Mouse (Mus musculus) ES-Bruce4 (cell line): ENCODE results near the gene Gpr132.

ENCODE experiments used
- CTCF ChIP-seq: IDR thresholded peaks from one replicate; pipeline ENCODE4 v1.8.1; 2011; ENCODE audit warnings: low read depth, low read length
- POLR2A ChIP-seq: IDR thresholded peaks from one replicate; pipeline ENCODE4 v1.8.1; 2011; ENCODE audit warnings: low read length; ENCODE audit not compliant: insufficient read depth

DNA sequence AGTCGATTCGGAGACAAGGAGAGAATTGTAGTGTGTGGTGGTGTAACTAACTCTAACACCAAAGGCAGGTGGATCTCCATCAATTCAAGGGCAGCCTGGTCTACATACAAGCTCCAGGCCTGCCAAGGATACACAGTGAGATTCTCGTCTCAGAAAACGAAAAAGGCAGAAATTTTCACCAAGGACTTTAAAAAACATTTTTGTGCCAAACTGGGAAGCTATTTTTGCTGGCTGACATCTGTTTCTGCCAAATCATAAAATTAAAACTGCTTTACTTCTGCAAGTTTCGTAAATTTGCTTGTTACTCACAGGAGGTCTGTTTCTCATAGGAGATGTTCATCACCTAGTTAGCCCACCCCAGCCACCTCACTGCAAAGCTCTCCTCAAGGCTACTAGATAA lies 42.1 kb downstream of the Gpr132 start:
- TF ChIP-seq CTCF (no peak), POLR2A (no peak)
